Mouse (Mus musculus): ENCODE data around the gene Bdkrb1.

DNA sequence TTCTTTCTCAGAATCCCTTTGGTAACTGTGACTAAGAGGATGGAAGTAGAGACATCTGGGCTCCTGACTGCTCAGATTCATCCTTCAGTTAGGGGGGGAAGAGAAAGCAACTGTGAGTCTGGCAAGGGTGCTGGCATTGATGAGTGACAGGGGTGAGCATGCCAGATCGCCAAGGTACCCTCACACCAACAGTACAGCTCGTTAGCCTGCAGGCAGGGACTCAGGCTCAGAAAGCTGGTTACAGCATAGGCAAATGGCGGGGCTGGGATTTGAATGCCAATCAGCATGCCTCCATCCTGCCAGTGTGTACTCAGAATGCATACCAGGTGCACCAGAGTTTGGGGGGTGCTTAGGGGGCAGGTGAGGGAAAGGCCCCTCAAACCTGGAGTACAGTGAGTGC lies 31.0 kb upstream of the Bdkrb1 start:
- TF ChIP-seq POLR2A (IDR thresholded peaks at IDR 0.05; ENCODE audit: borderline replicate concordance, insufficient read depth, low read length) (no peak), CTCF (IDR thresholded peaks at IDR 0.05; ENCODE audit: borderline replicate concordance, insufficient read depth, low read depth, low read length) (no peak)

Data from cerebellum, adult 2 months (tissue).